Mouse (Mus musculus): ENCODE results near the gene Sec16b. TPM values are rescaled to one million over a fixed set of nuclear protein-coding genes. Genes with fewer than 3 reads are reported as not detected.

The Sec16b gene
- polyA plus RNA-seq, 1 experiment from 2014 or later: 0.68 TPM

DNA sequence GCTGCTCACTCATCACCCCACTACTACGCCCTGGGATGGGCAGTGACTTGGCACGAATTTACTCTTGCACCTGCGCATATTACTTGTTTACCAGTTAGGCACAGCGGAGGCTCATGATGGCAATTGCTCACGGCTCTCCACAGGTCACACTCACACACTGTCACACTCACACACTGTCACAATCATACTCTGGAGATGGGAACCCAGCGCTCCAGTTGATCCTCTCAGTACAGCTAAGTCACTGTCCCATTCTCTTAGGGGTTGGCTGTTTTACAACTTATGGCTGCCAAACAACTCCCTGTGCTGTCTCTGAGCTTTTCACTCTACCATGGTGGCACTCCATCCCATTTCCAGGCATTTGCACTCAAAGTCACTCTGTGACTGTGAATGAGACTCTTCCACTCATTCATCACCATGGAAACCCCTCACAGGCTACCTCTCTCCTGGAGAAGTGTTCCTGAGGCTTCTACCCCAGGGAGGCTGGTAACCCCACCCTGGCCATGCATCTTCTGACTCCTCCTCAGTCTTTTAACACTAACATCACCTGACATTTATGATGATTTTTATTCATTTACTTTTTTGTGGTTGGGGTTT lies 5.1 kb upstream of the Sec16b start:
- H3K4me2 ChIP-seq (ENCODE audit: low read depth, low read length, severe bottlenecking): no peak overlapping the region
- H3K9ac ChIP-seq (ENCODE audit: low read length): no peak overlapping the region
- DNase-seq (ENCODE audit: low spot score) (no peak), ATAC-seq (replicated peaks; ENCODE audit: low FRiP score) (no peak)
- H3K4me1 ChIP-seq (replicated peaks; ENCODE audit: control insufficient read depth, insufficient read depth, low read length): no peaks in the 10 kb centered on the region
- no peaks in the 10 kb centered on the region for H3K27me3 ChIP-seq (ENCODE audit: control insufficient read depth, insufficient read depth, low read length)
- no peaks in the 10 kb centered on the region for H3K9me3 ChIP-seq (ENCODE audit: control insufficient read depth, low read length)
- WGBS: 89% methylated on average over 6 of the region's 6 CpGs
- H3K4me3 ChIP-seq (ENCODE audit: low read depth, low read length): no peak overlapping the region
- no peaks in the 10 kb centered on the region for H3K36me3 ChIP-seq (ENCODE audit: control insufficient read depth, insufficient read depth, low read length)
- H3K27ac ChIP-seq (ENCODE audit: low read depth, low read length): no peak overlapping the region

DNA sequence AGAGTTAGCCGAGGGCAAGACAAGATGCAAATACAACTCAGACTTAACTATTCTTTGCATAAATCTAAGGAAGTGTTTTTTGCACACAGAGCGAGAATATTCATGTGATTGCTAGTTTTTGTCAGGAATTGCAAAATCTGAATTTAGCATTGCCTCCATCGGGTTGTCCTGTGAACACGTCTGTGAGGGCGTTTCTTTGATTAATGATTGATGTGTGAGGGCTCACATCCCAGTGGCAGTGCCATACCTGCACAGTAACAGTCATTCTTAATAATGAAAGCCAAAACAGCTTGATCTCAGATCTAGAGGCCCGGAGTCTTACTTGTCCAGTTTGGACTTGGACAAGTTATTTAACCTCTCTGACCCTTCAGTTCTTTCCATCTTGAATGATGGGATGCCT lies 3.5 kb upstream of the Sec16b start:
- ATAC-seq (replicated peaks; ENCODE audit: low FRiP score) (no peak), DNase-seq (ENCODE audit: low spot score) (no peak)
- 82% methylated on average over 6 of the region's 6 CpGs for WGBS
- Histone ChIP-seq H3K9me3 (ENCODE audit: control insufficient read depth, low read length) (no peaks in the 10 kb centered on the region), H3K27ac (ENCODE audit: low read depth, low read length) (no peak overlapping the region), H3K4me3 (ENCODE audit: low read depth, low read length) (no peak overlapping the region), H3K27me3 (ENCODE audit: control insufficient read depth, insufficient read depth, low read length) (no peaks in the 10 kb centered on the region), H3K9ac (ENCODE audit: low read length) (no peak overlapping the region), H3K36me3 (ENCODE audit: control insufficient read depth, insufficient read depth, low read length) (no peaks in the 10 kb centered on the region), H3K4me2 (ENCODE audit: low read depth, low read length, severe bottlenecking) (no peak overlapping the region), H3K4me1 (replicated peaks; ENCODE audit: control insufficient read depth, insufficient read depth, low read length) (no peaks in the 10 kb centered on the region)

- H3K27me3 ChIP-seq (ENCODE audit: control insufficient read depth, insufficient read depth, low read length): no peaks in the 10 kb centered on the region
- H3K9ac ChIP-seq (ENCODE audit: low read length): no peak overlapping the region
- ATAC-seq (replicated peaks; ENCODE audit: low FRiP score) (no peak), DNase-seq (ENCODE audit: low spot score) (no peak)
- WGBS: 73% methylated on average over 4 of the region's 4 CpGs
- no peak overlapping the region for H3K4me3 ChIP-seq (ENCODE audit: low read depth, low read length)
- no peaks in the 10 kb centered on the region for H3K9me3 ChIP-seq (ENCODE audit: control insufficient read depth, low read length)
- H3K4me2 ChIP-seq (ENCODE audit: low read depth, low read length, severe bottlenecking): no peak overlapping the region
- H3K27ac ChIP-seq (ENCODE audit: low read depth, low read length): no peak overlapping the region
- no peaks in the 10 kb centered on the region for H3K4me1 ChIP-seq (replicated peaks; ENCODE audit: control insufficient read depth, insufficient read depth, low read length)
- no peaks in the 10 kb centered on the region for H3K36me3 ChIP-seq (ENCODE audit: control insufficient read depth, insufficient read depth, low read length)
These were observed 567 bp downstream of the Sec16b start for GRCm38 (mm10) chr1:157506995-157507595.

- ATAC-seq (replicated peaks; ENCODE audit: low FRiP score): no peak
- 73% methylated on average over 5 of the region's 5 CpGs for WGBS
- H3K4me1 ChIP-seq (replicated peaks; ENCODE audit: control insufficient read depth, insufficient read depth, low read length): no peaks in the 10 kb centered on the region
These were observed 1.3 kb downstream of the Sec16b start for GRCm38 (mm10) chr1:157507814-157508213.

DNA sequence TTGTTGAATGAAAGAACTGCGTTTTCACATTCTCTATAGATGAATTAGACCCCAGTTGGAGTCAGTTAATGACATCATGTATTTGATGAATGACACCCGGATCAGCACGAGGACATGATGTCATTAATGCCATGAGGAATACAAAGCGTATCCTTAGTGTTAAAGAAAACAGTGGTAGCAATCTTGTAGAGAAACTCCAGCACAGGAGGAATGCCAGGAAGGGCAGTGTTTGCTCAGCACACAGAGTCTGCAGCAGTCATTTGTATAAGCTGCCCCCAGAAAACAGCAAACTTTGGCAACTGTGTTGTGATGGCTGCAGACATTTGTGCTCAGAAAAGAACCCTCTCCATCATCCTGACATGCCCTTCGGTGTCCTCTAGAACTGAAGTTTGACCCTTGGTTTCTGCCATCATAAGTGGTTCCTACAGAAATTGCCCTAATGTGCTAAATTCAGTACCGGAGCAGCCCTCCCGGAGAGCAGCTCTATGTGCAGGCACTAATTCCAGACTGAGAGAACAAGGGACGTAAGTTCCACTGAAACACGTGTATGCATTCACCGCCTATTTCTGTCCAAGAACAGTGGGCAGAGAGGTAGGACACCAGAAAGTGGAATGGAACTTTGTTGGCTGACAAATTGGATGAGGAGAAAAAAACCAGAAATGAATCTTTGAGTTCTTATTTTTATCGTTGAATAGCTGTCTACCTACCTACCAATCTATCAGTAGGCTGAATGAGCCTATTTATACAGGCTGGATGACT lies 6.3 kb downstream of the Sec16b start:
- H3K27me3 ChIP-seq (ENCODE audit: control insufficient read depth, insufficient read depth, low read length): no peaks in the 10 kb centered on the region
- H3K27ac ChIP-seq (ENCODE audit: low read depth, low read length): no peak overlapping the region
- no peak overlapping the region for H3K4me3 ChIP-seq (ENCODE audit: low read depth, low read length)
- DNase-seq (ENCODE audit: low spot score) (no peak), ATAC-seq (replicated peaks; ENCODE audit: low FRiP score) (no peak)
- no peaks in the 10 kb centered on the region for H3K9me3 ChIP-seq (ENCODE audit: control insufficient read depth, low read length)
- no peak overlapping the region for H3K4me2 ChIP-seq (ENCODE audit: low read depth, low read length, severe bottlenecking)
- H3K4me1 ChIP-seq (replicated peaks; ENCODE audit: control insufficient read depth, insufficient read depth, low read length): no peaks in the 10 kb centered on the region
- H3K9ac ChIP-seq (ENCODE audit: low read length): no peak overlapping the region
- H3K36me3 ChIP-seq (ENCODE audit: control insufficient read depth, insufficient read depth, low read length): no peaks in the 10 kb centered on the region
- 81% methylated on average over 11 of the region's 11 CpGs for WGBS

More at GRCm38 (mm10) chr1:157507814-157508213, 1.3 kb downstream of the Sec16b start:
- H3K4me2 ChIP-seq (ENCODE audit: low read depth, low read length, severe bottlenecking): no peak overlapping the region
- no peaks in the 10 kb centered on the region for H3K27me3 ChIP-seq (ENCODE audit: control insufficient read depth, insufficient read depth, low read length)
- no peaks in the 10 kb centered on the region for H3K36me3 ChIP-seq (ENCODE audit: control insufficient read depth, insufficient read depth, low read length)
- H3K27ac ChIP-seq (ENCODE audit: low read depth, low read length): no peak overlapping the region
- no peak overlapping the region for H3K4me3 ChIP-seq (ENCODE audit: low read depth, low read length)
- no peaks in the 10 kb centered on the region for H3K9me3 ChIP-seq (ENCODE audit: control insufficient read depth, low read length)
- H3K9ac ChIP-seq (ENCODE audit: low read length): no peak overlapping the region
- DNase-seq (ENCODE audit: low spot score): no peak

GRCm38 (mm10) chr1:157513559-157513958 lies 7.0 kb downstream of the Sec16b start:
- Histone ChIP-seq H3K9me3 (ENCODE audit: control insufficient read depth, low read length) (no peaks in the 10 kb centered on the region), H3K4me3 (ENCODE audit: low read depth, low read length) (no peak overlapping the region), H3K9ac (ENCODE audit: low read length) (no peak overlapping the region), H3K4me2 (ENCODE audit: low read depth, low read length, severe bottlenecking) (no peak overlapping the region), H3K36me3 (ENCODE audit: control insufficient read depth, insufficient read depth, low read length) (no peaks in the 10 kb centered on the region), H3K27ac (ENCODE audit: low read depth, low read length) (no peak overlapping the region), H3K27me3 (ENCODE audit: control insufficient read depth, insufficient read depth, low read length) (no peaks in the 10 kb centered on the region), H3K4me1 (replicated peaks; ENCODE audit: control insufficient read depth, insufficient read depth, low read length) (no peaks in the 10 kb centered on the region)
- WGBS: 81% methylated on average over 9 of the region's 9 CpGs
- ATAC-seq (replicated peaks; ENCODE audit: low FRiP score) (no peak), DNase-seq (ENCODE audit: low spot score) (no peak)

DNA sequence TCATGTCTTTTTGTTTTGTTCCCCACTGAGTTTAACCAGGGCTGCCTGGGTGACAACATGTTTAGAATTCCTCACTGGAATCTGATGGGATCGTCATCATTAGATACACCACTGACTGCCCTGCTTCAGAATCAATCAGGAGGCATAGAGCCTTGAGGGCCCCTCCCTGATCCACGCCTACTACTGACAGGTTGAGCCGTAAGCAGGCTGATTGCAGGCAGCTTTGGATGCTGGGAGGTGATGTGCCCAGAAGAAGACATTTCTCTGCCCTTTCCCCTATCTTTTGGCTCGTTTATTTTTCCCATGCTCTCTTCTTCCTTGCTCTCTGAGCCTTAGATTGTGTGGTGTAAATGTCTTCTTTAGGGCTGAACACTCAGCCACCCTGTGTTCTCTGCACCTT lies 7.8 kb downstream of the Sec16b start:
- Histone ChIP-seq H3K27me3 (ENCODE audit: control insufficient read depth, insufficient read depth, low read length) (no peaks in the 10 kb centered on the region), H3K4me1 (replicated peaks; ENCODE audit: control insufficient read depth, insufficient read depth, low read length) (no peaks in the 10 kb centered on the region), H3K27ac (ENCODE audit: low read depth, low read length) (no peak overlapping the region), H3K4me3 (ENCODE audit: low read depth, low read length) (no peak overlapping the region), H3K4me2 (ENCODE audit: low read depth, low read length, severe bottlenecking) (no peak overlapping the region), H3K9ac (ENCODE audit: low read length) (no peak overlapping the region), H3K36me3 (ENCODE audit: control insufficient read depth, insufficient read depth, low read length) (no peaks in the 10 kb centered on the region), H3K9me3 (ENCODE audit: control insufficient read depth, low read length) (no peaks in the 10 kb centered on the region)
- 74% methylated on average over 4 of the region's 4 CpGs for WGBS
- DNase-seq (ENCODE audit: low spot score): no peak
- ATAC-seq (replicated peaks; ENCODE audit: low FRiP score): no peak

DNA sequence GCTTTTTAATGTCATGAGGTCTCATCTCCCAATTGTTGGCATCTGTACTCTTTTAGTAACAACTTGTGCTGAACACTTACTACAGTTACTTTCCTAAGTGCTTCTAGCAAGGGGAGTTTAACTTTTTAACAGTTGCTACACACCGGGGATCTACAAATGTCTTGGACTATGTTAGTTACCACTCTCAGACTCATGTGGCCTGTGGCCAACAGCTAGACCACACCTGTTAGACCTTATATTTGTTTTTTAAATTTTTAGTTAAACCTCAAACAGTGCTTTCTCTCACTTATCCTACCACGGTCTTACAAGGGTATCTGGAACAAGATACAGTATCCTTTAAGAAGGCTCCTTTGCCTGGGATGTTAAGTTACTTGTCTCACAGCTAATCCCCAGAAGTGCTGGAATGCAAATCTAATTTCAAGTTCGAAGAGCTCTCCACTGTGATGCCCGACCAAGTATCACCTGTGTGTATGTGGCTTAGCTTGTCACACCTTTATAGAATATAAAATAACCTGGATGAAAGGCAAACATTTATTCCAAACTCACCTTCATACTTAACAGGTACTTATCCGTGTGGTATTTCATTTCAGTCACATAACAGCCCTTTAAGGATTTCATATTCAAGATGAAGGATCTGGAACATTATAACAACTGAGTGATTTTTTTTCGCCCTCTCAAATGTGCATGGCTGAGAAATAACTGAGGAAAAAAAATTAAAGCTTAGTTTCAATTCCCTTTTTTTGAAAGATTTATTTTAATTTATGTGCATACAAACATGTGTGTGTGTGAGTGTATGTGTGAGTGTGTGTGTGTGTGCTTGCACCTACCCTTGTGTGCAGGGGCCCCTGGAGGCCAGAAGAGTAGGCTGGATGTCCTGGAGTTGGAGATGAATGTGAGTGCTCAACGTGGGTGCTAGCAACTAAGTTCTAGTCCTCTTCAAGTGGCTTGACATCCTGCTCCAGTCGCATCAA lies 10.6 kb downstream of the Sec16b start:
- H3K4me2 ChIP-seq (ENCODE audit: low read depth, low read length, severe bottlenecking): no peak overlapping the region
- 85% methylated on average over 8 of the region's 8 CpGs for WGBS
- H3K9me3 ChIP-seq (ENCODE audit: control insufficient read depth, low read length): no peaks in the 10 kb centered on the region
- H3K36me3 ChIP-seq (ENCODE audit: control insufficient read depth, insufficient read depth, low read length): no peaks in the 10 kb centered on the region
- no peaks in the 10 kb centered on the region for H3K27me3 ChIP-seq (ENCODE audit: control insufficient read depth, insufficient read depth, low read length)
- H3K4me3 ChIP-seq (ENCODE audit: low read depth, low read length): no peak overlapping the region
- DNase-seq (ENCODE audit: low spot score) (peak; percentile 13), ATAC-seq (replicated peaks; ENCODE audit: low FRiP score) (no peak)
- no peak overlapping the region for H3K27ac ChIP-seq (ENCODE audit: low read depth, low read length)
- H3K4me1 ChIP-seq (replicated peaks; ENCODE audit: control insufficient read depth, insufficient read depth, low read length): no peaks in the 10 kb centered on the region
- no peak overlapping the region for H3K9ac ChIP-seq (ENCODE audit: low read length)

Measured in forebrain, embryonic 11.5 days (tissue).